Mouse (Mus musculus): ENCODE measurements at regions not wholly inside any gene's neighbourhood (a gene's known extent, or its start where the extent isn't known, plus 50 kb on each side); places are given as distances from the start of the nearest gene placed in this dataset.

- no peak overlapping the region for H3K9ac ChIP-seq (replicated peaks; ENCODE audit: low read depth, low read length)
- H3K4me2 ChIP-seq (replicated peaks; ENCODE audit: low read depth, low read length), result 0 out of 2 replicates have a peak overlapping the region, but pooled peaks have one; percentile 2
- no peak overlapping the region for H3K4me3 ChIP-seq (ENCODE audit: low read depth, low read length)
- no peaks in the 10 kb centered on the region; the same call in 1 of the 2 replicates for H3K9me3 ChIP-seq (ENCODE audit: control insufficient read depth, low read depth, low read length)
- ATAC-seq (ENCODE audit: insufficient number of reproducible peaks, insufficient read depth, low FRiP score, low read depth), result peak; percentile 68
- H3K4me1 ChIP-seq (ENCODE audit: control insufficient read depth, insufficient read depth, low read length), result 0 out of 2 replicates have a peak, but pooled peaks cover 3% of the 10 kb centered on the region
- no peaks in the 10 kb centered on the region for H3K36me3 ChIP-seq (ENCODE audit: control insufficient read depth, insufficient read depth, low read length)
- no peaks in the 10 kb centered on the region for H3K27me3 ChIP-seq (ENCODE audit: control insufficient read depth, insufficient read depth, low read length)
- H3K27ac ChIP-seq (ENCODE audit: low read length), result peak overlapping the region; percentile 78
- 60% methylated on average over 12 of the region's 12 CpGs for WGBS
Observed at GRCm38 (mm10) chr5:146676470-146677150, 91.6 kb upstream of the Gpr12 start.

GRCm38 (mm10) chr5:146675887-146676277 lies 90.8 kb upstream of the Gpr12 start:
- Histone ChIP-seq H3K9me3 (ENCODE audit: control insufficient read depth, low read depth, low read length) (no peaks in the 10 kb centered on the region; the same call in 1 of the 2 replicates), H3K9ac (replicated peaks; ENCODE audit: low read depth, low read length) (no peak overlapping the region), H3K4me2 (replicated peaks; ENCODE audit: low read depth, low read length) (no peak overlapping the region), H3K4me1 (ENCODE audit: control insufficient read depth, insufficient read depth, low read length) (0 out of 2 replicates have a peak, but pooled peaks cover 3% of the 10 kb centered on the region), H3K36me3 (ENCODE audit: control insufficient read depth, insufficient read depth, low read length) (no peaks in the 10 kb centered on the region), H3K4me3 (ENCODE audit: low read depth, low read length) (no peak overlapping the region), H3K27ac (ENCODE audit: low read length) (peak overlapping the region; percentile 63; the same call in 1 of the 2 replicates), H3K27me3 (ENCODE audit: control insufficient read depth, insufficient read depth, low read length) (no peaks in the 10 kb centered on the region)
- no peak for ATAC-seq (ENCODE audit: insufficient number of reproducible peaks, insufficient read depth, low FRiP score, low read depth)
- 85% methylated on average over 4 of the region's 4 CpGs for WGBS

- H3K9me3 ChIP-seq (ENCODE audit: control insufficient read depth, low read depth, low read length), result no peaks in the 10 kb centered on the region; the same call in 1 of the 2 replicates
- H3K4me3 ChIP-seq (ENCODE audit: low read depth, low read length), result no peak overlapping the region
- H3K27ac ChIP-seq (ENCODE audit: low read length), result peak overlapping the region; percentile 63; the same call in 1 of the 2 replicates
- ATAC-seq (ENCODE audit: insufficient number of reproducible peaks, insufficient read depth, low FRiP score, low read depth), result 0 out of 2 replicates have a peak, but pooled peaks have one; percentile 47
- WGBS, result 20% methylated on average over 19 of the region's 19 CpGs
- no peak overlapping the region for H3K4me2 ChIP-seq (replicated peaks; ENCODE audit: low read depth, low read length)
- H3K9ac ChIP-seq (replicated peaks; ENCODE audit: low read depth, low read length), result no peak overlapping the region
- H3K27me3 ChIP-seq (ENCODE audit: control insufficient read depth, insufficient read depth, low read length), result no peaks in the 10 kb centered on the region
- H3K36me3 ChIP-seq (ENCODE audit: control insufficient read depth, insufficient read depth, low read length), result no peaks in the 10 kb centered on the region
- 0 out of 2 replicates have a peak, but pooled peaks cover 3% of the 10 kb centered on the region for H3K4me1 ChIP-seq (ENCODE audit: control insufficient read depth, insufficient read depth, low read length)
Observed at GRCm38 (mm10) chr5:146675006-146675886, 90.2 kb upstream of the Gpr12 start.

GRCm38 (mm10) chr5:146661751-146662150 lies 76.7 kb upstream of the Gpr12 start:
- 68% methylated on average over 8 of the region's 8 CpGs for WGBS
- H3K9me3 ChIP-seq (ENCODE audit: control insufficient read depth, low read depth, low read length), result no peaks in the 10 kb centered on the region
- no peak for ATAC-seq (ENCODE audit: insufficient number of reproducible peaks, insufficient read depth, low FRiP score, low read depth)

GRCm38 (mm10) chr5:146657228-146657627 lies 72.2 kb upstream of the Gpr12 start:
- no peak for ATAC-seq (ENCODE audit: insufficient number of reproducible peaks, insufficient read depth, low FRiP score, low read depth)
- Histone ChIP-seq H3K4me1 (ENCODE audit: control insufficient read depth, insufficient read depth, low read length) (no peaks in the 10 kb centered on the region), H3K4me2 (replicated peaks; ENCODE audit: low read depth, low read length) (no peak overlapping the region), H3K4me3 (ENCODE audit: low read depth, low read length) (no peak overlapping the region), H3K36me3 (ENCODE audit: control insufficient read depth, insufficient read depth, low read length) (no peaks in the 10 kb centered on the region), H3K27ac (ENCODE audit: low read length) (no peak overlapping the region), H3K9me3 (ENCODE audit: control insufficient read depth, low read depth, low read length) (no peaks in the 10 kb centered on the region), H3K27me3 (ENCODE audit: control insufficient read depth, insufficient read depth, low read length) (no peaks in the 10 kb centered on the region), H3K9ac (replicated peaks; ENCODE audit: low read depth, low read length) (no peak overlapping the region)
- WGBS, result 78% methylated on average over 2 of the region's 2 CpGs

More at GRCm38 (mm10) chr5:146661751-146662150, 76.7 kb upstream of the Gpr12 start:
- H3K4me3 ChIP-seq (ENCODE audit: low read depth, low read length), result no peak overlapping the region
- H3K36me3 ChIP-seq (ENCODE audit: control insufficient read depth, insufficient read depth, low read length), result no peaks in the 10 kb centered on the region
- H3K27ac ChIP-seq (ENCODE audit: low read length), result no peak overlapping the region
- no peaks in the 10 kb centered on the region for H3K27me3 ChIP-seq (ENCODE audit: control insufficient read depth, insufficient read depth, low read length)
- H3K4me1 ChIP-seq (ENCODE audit: control insufficient read depth, insufficient read depth, low read length), result no peaks in the 10 kb centered on the region
- H3K9ac ChIP-seq (replicated peaks; ENCODE audit: low read depth, low read length), result no peak overlapping the region
- no peak overlapping the region for H3K4me2 ChIP-seq (replicated peaks; ENCODE audit: low read depth, low read length)

- Histone ChIP-seq H3K36me3 (ENCODE audit: control insufficient read depth, insufficient read depth, low read length) (no peaks in the 10 kb centered on the region), H3K4me3 (ENCODE audit: low read depth, low read length) (no peak overlapping the region), H3K4me1 (ENCODE audit: control insufficient read depth, insufficient read depth, low read length) (no peaks in the 10 kb centered on the region), H3K4me2 (replicated peaks; ENCODE audit: low read depth, low read length) (no peak overlapping the region), H3K9me3 (ENCODE audit: control insufficient read depth, low read depth, low read length) (no peaks in the 10 kb centered on the region), H3K9ac (replicated peaks; ENCODE audit: low read depth, low read length) (no peak overlapping the region), H3K27ac (ENCODE audit: low read length) (no peak overlapping the region), H3K27me3 (ENCODE audit: control insufficient read depth, insufficient read depth, low read length) (no peaks in the 10 kb centered on the region)
- WGBS, result 74% methylated on average over 7 of the region's 7 CpGs
- ATAC-seq (ENCODE audit: insufficient number of reproducible peaks, insufficient read depth, low FRiP score, low read depth), result no peak
Observed at GRCm38 (mm10) chr5:146655394-146655793, 70.4 kb upstream of the Gpr12 start.

GRCm38 (mm10) chr5:146653686-146654450 lies 68.8 kb upstream of the Gpr12 start:
- 75% methylated on average over 19 of the region's 19 CpGs for WGBS
- no peak for ATAC-seq (ENCODE audit: insufficient number of reproducible peaks, insufficient read depth, low FRiP score, low read depth)
- no peak overlapping the region for H3K4me3 ChIP-seq (ENCODE audit: low read depth, low read length)

GRCm38 (mm10) chr5:146652874-146653273 lies 67.8 kb upstream of the Gpr12 start:
- no peak for ATAC-seq (ENCODE audit: insufficient number of reproducible peaks, insufficient read depth, low FRiP score, low read depth)
- H3K9ac ChIP-seq (replicated peaks; ENCODE audit: low read depth, low read length), result no peak overlapping the region
- H3K36me3 ChIP-seq (ENCODE audit: control insufficient read depth, insufficient read depth, low read length), result no peaks in the 10 kb centered on the region
- no peaks in the 10 kb centered on the region for H3K27me3 ChIP-seq (ENCODE audit: control insufficient read depth, insufficient read depth, low read length)
- no peaks in the 10 kb centered on the region for H3K4me1 ChIP-seq (ENCODE audit: control insufficient read depth, insufficient read depth, low read length)
- no peak overlapping the region for H3K4me3 ChIP-seq (ENCODE audit: low read depth, low read length)
- WGBS, result 58% methylated on average over 5 of the region's 5 CpGs
- H3K9me3 ChIP-seq (ENCODE audit: control insufficient read depth, low read depth, low read length), result no peaks in the 10 kb centered on the region
- H3K4me2 ChIP-seq (replicated peaks; ENCODE audit: low read depth, low read length), result no peak overlapping the region
- H3K27ac ChIP-seq (ENCODE audit: low read length), result no peak overlapping the region

More at GRCm38 (mm10) chr5:146653686-146654450, 68.8 kb upstream of the Gpr12 start:
- no peak overlapping the region for H3K9ac ChIP-seq (replicated peaks; ENCODE audit: low read depth, low read length)
- H3K36me3 ChIP-seq (ENCODE audit: control insufficient read depth, insufficient read depth, low read length), result no peaks in the 10 kb centered on the region
- no peaks in the 10 kb centered on the region for H3K4me1 ChIP-seq (ENCODE audit: control insufficient read depth, insufficient read depth, low read length)
- H3K27ac ChIP-seq (ENCODE audit: low read length), result no peak overlapping the region
- no peaks in the 10 kb centered on the region for H3K9me3 ChIP-seq (ENCODE audit: control insufficient read depth, low read depth, low read length)
- no peak overlapping the region for H3K4me2 ChIP-seq (replicated peaks; ENCODE audit: low read depth, low read length)
- H3K27me3 ChIP-seq (ENCODE audit: control insufficient read depth, insufficient read depth, low read length), result no peaks in the 10 kb centered on the region
